8 mouse cellular contexts compared by ENCODE assay signal in genomic region chr6:91441145-91441662, GRCm38 (mm10). TPM values are rescaled to one million over a fixed set of nuclear protein-coding genes. Genes with fewer than 3 reads are reported as not detected.
A peak's percentile ranks its signal among the peaks of the same experiment; 100 is the strongest.
DNase-seq lines count a peak whose midpoint lies in the region; ATAC-seq lines count a peak whose summit lies in the region.

No protein-coding gene starts in this region.

- no peak for DNase-seq in cerebellum, adult 18-20 months
- DNase-seq in thymus, postnatal 14 days, result peak; percentile 9
- no peak for DNase-seq in thymus, postnatal 36 days
- no peak for DNase-seq in midbrain, embryonic 11.5 days (ENCODE audit: low spot score, missing footprints)
- no peak for DNase-seq in ovary, adult 18-20 months (ENCODE audit: low spot score)
- DNase-seq in right cerebral cortex, postnatal 36 days (ENCODE audit: low spot score in 2 of 2), result no peak

- H3K4me2 ChIP-seq in hindbrain, embryonic 15.5 days, result peak overlapping the region; percentile 90
- peak overlapping the region; percentile 93 for H3K4me2 ChIP-seq in midbrain, embryonic 11.5 days

- peak; percentile 17; the same call in 1 of the 2 replicates for ATAC-seq in cerebellum, adult (ENCODE audit: insufficient number of reproducible peaks, low FRiP score, low TSS enrichment)
- ATAC-seq in hindbrain, embryonic 15.5 days (ENCODE audit: low FRiP score, low read depth), result peak; percentile 67
- peak; percentile 67 for ATAC-seq in midbrain, embryonic 11.5 days (ENCODE audit: low FRiP score)

- peaks cover 9% of the 10 kb centered on the region; the same call in 1 of the 2 replicates for H3K27me3 ChIP-seq in hindbrain, embryonic 15.5 days
- no peaks in the 10 kb centered on the region for H3K27me3 ChIP-seq in midbrain, embryonic 11.5 days (ENCODE audit: control insufficient read depth, insufficient read depth, low read length)

- peak overlapping the region; percentile 58 for H3K9ac ChIP-seq in hindbrain, embryonic 15.5 days
- peak overlapping the region; percentile 83 for H3K9ac ChIP-seq in midbrain, embryonic 11.5 days (ENCODE audit: low read length)

- peak overlapping the region; percentile 84 for H3K27ac ChIP-seq in hindbrain, embryonic 15.5 days (replicated peaks)
- no peak overlapping the region; the same call in 1 of the 2 replicates for H3K27ac ChIP-seq in midbrain, embryonic 11.5 days (ENCODE audit: low read depth, low read length)

- whole genome bisulfite sequencing in hindbrain, embryonic 15.5 days, result 3% methylated on average over 19 of the region's 19 CpGs
- WGBS in midbrain, embryonic 11.5 days, result 8% methylated on average over 19 of the region's 19 CpGs

- H3K36me3 ChIP-seq in hindbrain, embryonic 15.5 days, result no peaks in the 10 kb centered on the region
- no peaks in the 10 kb centered on the region for H3K36me3 ChIP-seq in midbrain, embryonic 11.5 days (ENCODE audit: control insufficient read depth, insufficient read depth, low read length)

- H3K4me1 ChIP-seq in hindbrain, embryonic 15.5 days (replicated peaks), result peaks cover 8% of the 10 kb centered on the region
- peaks cover 4% of the 10 kb centered on the region for H3K4me1 ChIP-seq in midbrain, embryonic 11.5 days (ENCODE audit: control insufficient read depth, insufficient read depth, low read length)

- H3K9me3 ChIP-seq in hindbrain, embryonic 15.5 days, result no peaks in the 10 kb centered on the region
- H3K9me3 ChIP-seq in midbrain, embryonic 11.5 days (ENCODE audit: control insufficient read depth, low read length), result no peaks in the 10 kb centered on the region

- H3K4me3 ChIP-seq in hindbrain, embryonic 15.5 days, result peak overlapping the region; percentile 59
- H3K4me3 ChIP-seq in midbrain, embryonic 11.5 days (ENCODE audit: low read depth, low read length), result peak overlapping the region; percentile 66

RNA-seq across cellular contexts. Expression of gene Wnt7a, which starts 30.0 kb away (rescaled TPM):
- polyA plus RNA-seq in hindbrain, embryonic 15.5 days (2015; fragmentation: Nextera tagmentation; extraction: Ambion mirVana), result 10.1 and 11.0 TPM in 2 replicates
- polyA plus RNA-seq in midbrain, embryonic 11.5 days (2014; fragmentation: Nextera tagmentation; extraction: Ambion mirVana), result 11.5 and 12.4 TPM in 2 replicates

RNA-seq across cellular contexts. Expression of gene Chchd4, which starts 32.1 kb away (rescaled TPM):
- polyA plus RNA-seq in hindbrain, embryonic 15.5 days (2015; fragmentation: Nextera tagmentation; extraction: Ambion mirVana), result 36.2 and 37.7 TPM in 2 replicates
- 25.3 and 26.7 TPM in 2 replicates for polyA plus RNA-seq in midbrain, embryonic 11.5 days (2014; fragmentation: Nextera tagmentation; extraction: Ambion mirVana)

RNA-seq across cellular contexts. Expression of gene Tmem43, which starts 32.3 kb away (rescaled TPM):
- 47.9 and 50.4 TPM in 2 replicates for polyA plus RNA-seq in hindbrain, embryonic 15.5 days (2015; fragmentation: Nextera tagmentation; extraction: Ambion mirVana)
- 66.3 and 68.9 TPM in 2 replicates for polyA plus RNA-seq in midbrain, embryonic 11.5 days (2014; fragmentation: Nextera tagmentation; extraction: Ambion mirVana)

Comparison
In these comparisons a context has a peak if more than half of its experiments do, and no peak if none do; other contexts are left out.
1. ATAC-seq: peak in every context shown above with its lines; median percentile 67 in hindbrain, embryonic 15.5 days; 67 in midbrain, embryonic 11.5 days; 17 in cerebellum, adult.